8 mouse cellular contexts compared by ENCODE assay signal in genomic region chr7:38217417-38218171, GRCm38 (mm10). TPM values are rescaled to one million over a fixed set of nuclear protein-coding genes. Genes with fewer than 3 reads are reported as not detected.
A peak's percentile ranks its signal among the peaks of the same experiment; 100 is the strongest.
DNase-seq lines count a peak whose midpoint lies in the region; ATAC-seq lines count a peak whose summit lies in the region.

No protein-coding gene starts in this region.

- peaks cover 27% of the 10 kb centered on the region for H3K36me3 ChIP-seq in kidney, embryonic 15.5 days
- H3K36me3 ChIP-seq in midbrain, embryonic 13.5 days, result no peaks in the 10 kb centered on the region
- no peaks in the 10 kb centered on the region for H3K36me3 ChIP-seq in forebrain, embryonic 14.5 days (ENCODE audit: control insufficient read depth, insufficient read depth, low read length)

- H3K4me1 ChIP-seq in kidney, embryonic 15.5 days, result no peaks in the 10 kb centered on the region
- no peaks in the 10 kb centered on the region for H3K4me1 ChIP-seq in midbrain, embryonic 13.5 days (replicated peaks)
- H3K4me1 ChIP-seq in forebrain, embryonic 14.5 days (ENCODE audit: control insufficient read depth, insufficient read depth, low read length), result no peaks in the 10 kb centered on the region

- H3K27ac ChIP-seq in kidney, embryonic 15.5 days, result peak overlapping the region; percentile 41
- H3K27ac ChIP-seq in midbrain, embryonic 13.5 days, result no peak overlapping the region
- H3K27ac ChIP-seq in forebrain, embryonic 14.5 days (ENCODE audit: low read depth, low read length), result no peak overlapping the region

- intact Hi-C loops in left cerebral cortex, postnatal 4 days (cut with DNase I), result no loop called here

- no peaks in the 10 kb centered on the region for H3K27me3 ChIP-seq in kidney, embryonic 15.5 days
- H3K27me3 ChIP-seq in midbrain, embryonic 13.5 days, result no peaks in the 10 kb centered on the region
- no peaks in the 10 kb centered on the region for H3K27me3 ChIP-seq in forebrain, embryonic 14.5 days (replicated peaks; ENCODE audit: control insufficient read depth, insufficient read depth, low read length)

- H3K9me3 ChIP-seq in kidney, embryonic 15.5 days (replicated peaks), result no peaks in the 10 kb centered on the region
- H3K9me3 ChIP-seq in midbrain, embryonic 13.5 days, result no peaks in the 10 kb centered on the region
- H3K9me3 ChIP-seq in forebrain, embryonic 14.5 days (replicated peaks; ENCODE audit: control insufficient read depth, low read length), result no peaks in the 10 kb centered on the region

- WGBS in kidney, embryonic 15.5 days, result 61% methylated on average over 5 of the region's 5 CpGs
- whole genome bisulfite sequencing in midbrain, embryonic 13.5 days, result 61% methylated on average over 5 of the region's 5 CpGs
- 65% methylated on average over 5 of the region's 5 CpGs for whole genome bisulfite sequencing in forebrain, embryonic 14.5 days

- no peak overlapping the region for H3K4me3 ChIP-seq in kidney, embryonic 15.5 days (replicated peaks)
- no peak overlapping the region for H3K4me3 ChIP-seq in midbrain, embryonic 13.5 days (replicated peaks)
- no peak overlapping the region for H3K4me3 ChIP-seq in forebrain, embryonic 14.5 days (ENCODE audit: low read depth, low read length)

- no peak overlapping the region for H3K9ac ChIP-seq in kidney, embryonic 15.5 days
- no peak overlapping the region for H3K9ac ChIP-seq in midbrain, embryonic 13.5 days (replicated peaks)
- no peak overlapping the region for H3K9ac ChIP-seq in forebrain, embryonic 14.5 days (ENCODE audit: low read length)

- no peak overlapping the region for H3K4me2 ChIP-seq in kidney, embryonic 15.5 days
- H3K4me2 ChIP-seq in midbrain, embryonic 13.5 days (replicated peaks), result no peak overlapping the region
- no peak overlapping the region for H3K4me2 ChIP-seq in forebrain, embryonic 14.5 days (ENCODE audit: low read length)

- peak; percentile 79 for DNase-seq in 3T3-L1 (ENCODE audit: low read depth, low spot score)
- peak; percentile 59 for DNase-seq in ZHBTc4 (ENCODE audit: low read depth, low spot score)
- DNase-seq in gastrocnemius, adult 8-10 months (ENCODE audit: low spot score in 2 of 2), result peak; percentile 92
- DNase-seq in left cerebral cortex, postnatal 4 days, result peak; percentile 83
- peak; percentile 95 for DNase-seq in skeletal muscle tissue, adult 2 months (ENCODE audit: low read depth, low spot score)
- no peak for DNase-seq in forebrain, embryonic 14.5 days (ENCODE audit: low spot score)

- ATAC-seq in kidney, embryonic 15.5 days (replicated peaks; ENCODE audit: low FRiP score), result peak; percentile 65
- ATAC-seq in midbrain, embryonic 13.5 days, result no peak
- ATAC-seq in forebrain, embryonic 14.5 days, result no peak

RNA-seq across cellular contexts. Expression of gene Plekhf1, which starts 10.2 kb away (rescaled TPM):
- total RNA-seq in gastrocnemius, adult 8-10 months (2022), result 1 to 10 TPM; 4.7 to 7.9 (median 6.4) TPM
- 5.0 and 5.4 TPM in 2 replicates for polyA plus RNA-seq in kidney, embryonic 15.5 days (2015; fragmentation: Nextera tagmentation; extraction: Ambion mirVana)
- total RNA-seq in left cerebral cortex, postnatal 4 days (2021), result under 1 TPM; 0.38 to 0.44 TPM
- polyA plus RNA-seq in midbrain, embryonic 13.5 days (2015; fragmentation: Nextera tagmentation; extraction: Ambion mirVana), result 0.58 TPM in 2 replicates
- polyA plus RNA-seq in forebrain, embryonic 14.5 days (2014; fragmentation: Nextera tagmentation; extraction: Ambion mirVana), result 0.80 and 0.81 TPM in 2 replicates

RNA-seq across cellular contexts. Expression of gene 1600014C10Rik, which starts 34.6 kb away (rescaled TPM):
- 10 to 100 TPM; 25.9 to 32.4 (median 27.0) TPM for total RNA-seq in gastrocnemius, adult 8-10 months (2022)
- polyA plus RNA-seq in kidney, embryonic 15.5 days (2015; fragmentation: Nextera tagmentation; extraction: Ambion mirVana), result 14.5 and 17.4 TPM in 2 replicates
- total RNA-seq in left cerebral cortex, postnatal 4 days (2021), result 10 to 100 TPM; 15.5 to 16.5 TPM
- 21.7 and 22.6 TPM in 2 replicates for polyA plus RNA-seq in midbrain, embryonic 13.5 days (2015; fragmentation: Nextera tagmentation; extraction: Ambion mirVana)
- polyA plus RNA-seq in forebrain, embryonic 14.5 days (2014; fragmentation: Nextera tagmentation; extraction: Ambion mirVana), result 18.4 and 19.9 TPM in 2 replicates

RNA-seq across cellular contexts. Expression of gene Pop4, which starts 53.6 kb away (rescaled TPM):
- 1 to 10 TPM; 6.2 to 7.5 (median 7.3) TPM for total RNA-seq in gastrocnemius, adult 8-10 months (2022)
- 64.8 and 66.3 TPM in 2 replicates for polyA plus RNA-seq in kidney, embryonic 15.5 days (2015; fragmentation: Nextera tagmentation; extraction: Ambion mirVana)
- total RNA-seq in left cerebral cortex, postnatal 4 days (2021), result 10 to 100 TPM; 43.3 to 44.2 TPM
- 84.8 and 89.3 TPM in 2 replicates for polyA plus RNA-seq in midbrain, embryonic 13.5 days (2015; fragmentation: Nextera tagmentation; extraction: Ambion mirVana)
- 113 and 117 TPM in 2 replicates for polyA plus RNA-seq in forebrain, embryonic 14.5 days (2014; fragmentation: Nextera tagmentation; extraction: Ambion mirVana)
